Mouse (Mus musculus): ENCODE data around the gene Camsap3. TPM values are rescaled to one million over a fixed set of nuclear protein-coding genes. Genes with fewer than 3 reads are reported as not detected.

Gene Camsap3
- 25.9 and 32.5 TPM in 2 replicates for polyA plus RNA-seq (2014; fragmentation: Nextera tagmentation; extraction: Ambion mirVana)

DNA sequence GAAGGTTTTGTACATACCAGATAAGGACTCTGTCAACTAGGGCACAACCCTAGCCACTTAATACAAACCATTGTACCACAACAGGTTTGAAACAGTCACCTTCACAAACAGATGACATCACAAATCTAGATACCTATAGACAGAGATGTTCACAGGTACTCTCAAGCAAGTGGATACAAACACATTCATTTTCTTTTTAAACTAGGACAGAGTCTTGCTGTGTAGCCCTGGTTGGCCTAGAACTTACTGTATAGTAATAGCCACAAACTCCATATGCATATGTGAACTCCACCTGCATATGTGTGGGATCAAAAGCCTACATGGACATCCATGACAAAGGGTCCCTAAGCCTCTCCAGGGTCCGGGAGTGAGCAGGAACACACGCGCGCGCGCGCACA is at the start of gene Camsap3:
Gene Camsap3, plus strand, starts transcription at position 301 of the 398 bp plus-strand sequence.
- H3K36me3 ChIP-seq (ENCODE audit: control insufficient read depth, insufficient read depth, low read length) = no peaks in the 10 kb centered on the region
- H3K9me3 ChIP-seq (replicated peaks; ENCODE audit: control insufficient read depth, low read length) = no peaks in the 10 kb centered on the region
- peak within 1 kb of the TSS; percentile 80 for H3K27ac ChIP-seq (ENCODE audit: low read depth, low read length)
- no peak for DNase-seq (ENCODE audit: low spot score)
- peak within 1 kb of the TSS; percentile 80 for H3K4me2 ChIP-seq (ENCODE audit: low read length)
- no peak for ATAC-seq
- H3K4me1 ChIP-seq (ENCODE audit: control insufficient read depth, insufficient read depth, low read length) = no peaks in the 10 kb centered on the region
- no peaks in the 10 kb centered on the region for H3K27me3 ChIP-seq (replicated peaks; ENCODE audit: control insufficient read depth, insufficient read depth, low read length)
- 0% methylated on average over 1 of the region's 7 CpGs for WGBS
- H3K9ac ChIP-seq (ENCODE audit: low read length) = peak within 1 kb of the TSS; percentile 87
- H3K4me3 ChIP-seq (ENCODE audit: low read depth, low read length) = peak within 1 kb of the TSS; percentile 90

DNA sequence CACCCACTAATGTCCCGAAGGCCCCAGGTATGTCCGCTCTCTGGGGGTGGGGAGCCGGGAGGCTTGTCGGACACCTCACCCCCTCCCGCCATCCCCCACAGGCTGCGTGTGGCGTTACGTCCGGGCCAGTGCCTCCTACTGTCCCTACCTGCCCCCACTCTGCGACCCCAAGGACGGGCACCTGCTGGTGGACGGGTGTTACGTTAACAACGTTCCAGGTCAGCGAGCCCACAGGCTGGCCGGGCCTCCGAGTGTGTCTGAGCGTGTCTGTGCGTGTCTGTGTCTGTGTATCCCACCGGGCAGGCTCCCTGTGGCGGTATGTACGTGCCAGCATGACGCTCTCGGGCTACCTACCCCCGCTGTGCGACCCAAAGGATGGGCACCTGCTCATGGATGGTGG is 49.4 kb upstream of the Camsap3 start:
- Histone ChIP-seq H3K27ac (ENCODE audit: low read depth, low read length) (no peak overlapping the region), H3K9me3 (replicated peaks; ENCODE audit: control insufficient read depth, low read length) (no peaks in the 10 kb centered on the region), H3K4me3 (ENCODE audit: low read depth, low read length) (no peak overlapping the region), H3K4me2 (ENCODE audit: low read length) (no peak overlapping the region), H3K9ac (ENCODE audit: low read length) (no peak overlapping the region), H3K27me3 (replicated peaks; ENCODE audit: control insufficient read depth, insufficient read depth, low read length) (no peaks in the 10 kb centered on the region), H3K4me1 (ENCODE audit: control insufficient read depth, insufficient read depth, low read length) (no peaks in the 10 kb centered on the region), H3K36me3 (ENCODE audit: control insufficient read depth, insufficient read depth, low read length) (peaks cover 53% of the 10 kb centered on the region)
- 93% methylated on average over 26 of the region's 26 CpGs for WGBS
- ATAC-seq = no peak
- no peak for DNase-seq (ENCODE audit: low spot score)

DNA sequence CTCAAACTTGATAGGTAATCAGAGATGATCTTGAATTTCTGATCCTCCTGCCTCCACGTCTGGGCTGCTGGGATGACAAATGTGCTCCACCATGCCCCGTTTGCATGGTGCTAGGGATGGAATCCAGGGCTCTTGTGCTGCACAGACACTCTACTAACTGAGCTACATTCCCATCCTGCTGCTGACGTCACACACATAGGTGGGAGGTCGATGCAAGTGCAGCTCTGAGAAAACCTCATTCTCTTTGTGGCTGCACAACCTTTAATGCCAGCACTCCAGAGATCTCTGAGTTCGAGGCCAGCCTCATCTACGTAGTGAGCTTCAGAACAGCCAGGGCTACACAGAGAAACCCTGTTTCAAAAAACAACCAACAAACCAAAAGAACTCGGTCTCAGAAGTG is 47.9 kb upstream of the Camsap3 start:
- no peaks in the 10 kb centered on the region for H3K9me3 ChIP-seq (replicated peaks; ENCODE audit: control insufficient read depth, low read length)
- H3K36me3 ChIP-seq (ENCODE audit: control insufficient read depth, insufficient read depth, low read length) = peaks cover 49% of the 10 kb centered on the region
- H3K4me3 ChIP-seq (ENCODE audit: low read depth, low read length) = no peak overlapping the region
- 84% methylated on average over 7 of the region's 7 CpGs for WGBS
- H3K27me3 ChIP-seq (replicated peaks; ENCODE audit: control insufficient read depth, insufficient read depth, low read length) = no peaks in the 10 kb centered on the region
- DNase-seq (ENCODE audit: low spot score) = no peak
- H3K27ac ChIP-seq (ENCODE audit: low read depth, low read length) = no peak overlapping the region
- no peak overlapping the region for H3K4me2 ChIP-seq (ENCODE audit: low read length)
- H3K4me1 ChIP-seq (ENCODE audit: control insufficient read depth, insufficient read depth, low read length) = no peaks in the 10 kb centered on the region
- ATAC-seq = no peak
- no peak overlapping the region for H3K9ac ChIP-seq (ENCODE audit: low read length)

DNA sequence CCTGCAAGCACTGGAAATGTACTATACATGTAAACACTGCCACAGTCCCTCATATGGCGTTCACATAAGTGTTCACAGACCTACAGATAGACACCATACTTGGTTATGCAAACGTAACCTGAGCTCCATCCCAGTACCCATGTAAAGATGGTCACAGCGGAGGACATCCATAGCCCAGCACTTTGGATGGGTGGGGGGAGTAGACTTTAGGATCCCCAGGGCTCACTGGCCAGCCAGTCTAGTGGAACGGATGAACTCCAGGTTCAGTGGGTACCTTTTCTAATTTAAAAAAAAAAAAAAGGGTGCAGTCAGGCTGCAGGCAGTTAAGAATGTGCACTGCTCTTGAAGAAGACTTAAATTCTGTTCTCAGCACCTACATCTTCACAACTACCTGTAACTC is 47.0 kb upstream of the Camsap3 start:
- H3K9ac ChIP-seq (ENCODE audit: low read length) = no peak overlapping the region
- no peaks in the 10 kb centered on the region for H3K9me3 ChIP-seq (replicated peaks; ENCODE audit: control insufficient read depth, low read length)
- H3K4me1 ChIP-seq (ENCODE audit: control insufficient read depth, insufficient read depth, low read length) = no peaks in the 10 kb centered on the region
- ATAC-seq (no peak), DNase-seq (ENCODE audit: low spot score) (no peak)
- H3K27me3 ChIP-seq (replicated peaks; ENCODE audit: control insufficient read depth, insufficient read depth, low read length) = no peaks in the 10 kb centered on the region
- H3K4me2 ChIP-seq (ENCODE audit: low read length) = no peak overlapping the region
- no peak overlapping the region for H3K4me3 ChIP-seq (ENCODE audit: low read depth, low read length)
- peaks cover 58% of the 10 kb centered on the region for H3K36me3 ChIP-seq (ENCODE audit: control insufficient read depth, insufficient read depth, low read length)
- 90% methylated on average over 4 of the region's 4 CpGs for WGBS
- no peak overlapping the region for H3K27ac ChIP-seq (ENCODE audit: low read depth, low read length)

DNA sequence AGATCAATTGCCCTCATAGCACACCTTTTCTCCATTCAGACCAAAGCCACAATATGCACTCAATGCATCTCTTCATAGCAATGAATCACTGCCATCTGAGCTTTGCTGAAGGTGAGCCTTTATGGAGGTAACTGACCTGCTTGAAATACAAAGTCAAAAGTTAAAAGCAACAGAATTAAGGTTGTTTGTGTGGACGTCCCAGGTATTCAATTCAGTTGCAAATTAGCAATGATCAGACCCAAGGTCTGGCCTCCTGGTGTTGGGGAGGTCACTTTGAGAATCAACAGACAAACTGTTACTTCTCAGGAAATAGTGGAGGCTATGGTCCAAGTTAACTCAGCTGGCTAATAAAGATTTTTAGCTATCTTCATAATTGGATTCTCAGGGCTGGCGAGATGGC is 40.6 kb upstream of the Camsap3 start:
- H3K4me3 ChIP-seq (ENCODE audit: low read depth, low read length) = no peak overlapping the region
- H3K36me3 ChIP-seq (ENCODE audit: control insufficient read depth, insufficient read depth, low read length) = peaks cover 22% of the 10 kb centered on the region
- ATAC-seq (no peak), DNase-seq (ENCODE audit: low spot score) (no peak)
- no peak overlapping the region for H3K27ac ChIP-seq (ENCODE audit: low read depth, low read length)
- no peaks in the 10 kb centered on the region for H3K4me1 ChIP-seq (ENCODE audit: control insufficient read depth, insufficient read depth, low read length)
- no peaks in the 10 kb centered on the region for H3K9me3 ChIP-seq (replicated peaks; ENCODE audit: control insufficient read depth, low read length)
- WGBS = 79% methylated on average over 2 of the region's 2 CpGs
- H3K4me2 ChIP-seq (ENCODE audit: low read length) = no peak overlapping the region
- no peak overlapping the region for H3K9ac ChIP-seq (ENCODE audit: low read length)
- no peaks in the 10 kb centered on the region for H3K27me3 ChIP-seq (replicated peaks; ENCODE audit: control insufficient read depth, insufficient read depth, low read length)

DNA sequence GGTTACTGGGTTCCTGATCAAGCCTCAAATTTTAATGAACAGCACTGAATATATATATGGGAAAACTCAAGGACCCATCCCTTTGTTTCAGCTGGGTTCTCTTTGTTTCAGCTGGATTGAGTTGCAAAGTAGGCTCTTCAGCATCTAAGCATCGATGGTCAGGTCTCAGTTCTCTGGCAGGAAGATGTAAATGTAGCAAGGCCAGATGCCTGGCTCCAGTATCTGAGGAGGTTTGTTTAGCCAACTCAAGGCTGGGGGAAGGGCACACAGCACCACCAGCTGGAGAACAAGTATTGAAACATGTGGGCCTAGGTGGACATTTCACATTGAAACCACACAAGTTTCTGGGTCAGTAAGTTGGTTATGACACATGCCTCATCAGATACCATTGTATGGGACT is 34.9 kb upstream of the Camsap3 start:
- Histone ChIP-seq H3K27ac (ENCODE audit: low read depth, low read length) (no peak overlapping the region), H3K4me3 (ENCODE audit: low read depth, low read length) (no peak overlapping the region), H3K36me3 (ENCODE audit: control insufficient read depth, insufficient read depth, low read length) (no peaks in the 10 kb centered on the region), H3K4me1 (ENCODE audit: control insufficient read depth, insufficient read depth, low read length) (no peaks in the 10 kb centered on the region), H3K9ac (ENCODE audit: low read length) (no peak overlapping the region), H3K4me2 (ENCODE audit: low read length) (no peak overlapping the region), H3K9me3 (replicated peaks; ENCODE audit: control insufficient read depth, low read length) (no peaks in the 10 kb centered on the region), H3K27me3 (replicated peaks; ENCODE audit: control insufficient read depth, insufficient read depth, low read length) (no peaks in the 10 kb centered on the region)
- DNase-seq (ENCODE audit: low spot score) = no peak
- 85% methylated on average over 1 of the region's 1 CpGs for WGBS
- ATAC-seq = no peak

DNA sequence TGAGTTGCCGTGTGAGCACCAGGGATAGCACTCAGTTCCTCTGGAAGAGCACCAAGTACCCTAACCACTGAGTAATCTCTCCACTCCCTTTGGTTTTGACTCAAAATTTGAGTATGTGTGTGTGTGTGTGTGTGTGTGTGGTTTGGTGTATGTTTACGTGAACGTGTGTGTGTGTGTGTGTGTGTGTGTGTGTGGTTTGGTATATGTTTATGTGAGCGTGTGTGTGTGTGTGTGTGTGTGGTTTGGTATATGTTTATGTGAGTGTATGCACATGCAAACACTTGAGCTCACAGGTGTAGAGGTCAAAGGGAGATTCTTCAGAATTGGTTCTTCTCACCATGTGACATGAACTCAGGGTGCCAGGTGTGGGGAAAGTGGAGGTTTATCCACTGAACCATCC is 31.0 kb upstream of the Camsap3 start:
- Histone ChIP-seq H3K4me1 (ENCODE audit: control insufficient read depth, insufficient read depth, low read length) (no peaks in the 10 kb centered on the region), H3K27me3 (replicated peaks; ENCODE audit: control insufficient read depth, insufficient read depth, low read length) (no peaks in the 10 kb centered on the region), H3K4me3 (ENCODE audit: low read depth, low read length) (no peak overlapping the region), H3K9me3 (replicated peaks; ENCODE audit: control insufficient read depth, low read length) (no peaks in the 10 kb centered on the region), H3K27ac (ENCODE audit: low read depth, low read length) (no peak overlapping the region), H3K36me3 (ENCODE audit: control insufficient read depth, insufficient read depth, low read length) (no peaks in the 10 kb centered on the region), H3K4me2 (ENCODE audit: low read length) (no peak overlapping the region), H3K9ac (ENCODE audit: low read length) (no peak overlapping the region)
- WGBS = 68% methylated on average over 4 of the region's 4 CpGs
- ATAC-seq (peak; percentile 80), DNase-seq (ENCODE audit: low spot score) (no peak)

DNA sequence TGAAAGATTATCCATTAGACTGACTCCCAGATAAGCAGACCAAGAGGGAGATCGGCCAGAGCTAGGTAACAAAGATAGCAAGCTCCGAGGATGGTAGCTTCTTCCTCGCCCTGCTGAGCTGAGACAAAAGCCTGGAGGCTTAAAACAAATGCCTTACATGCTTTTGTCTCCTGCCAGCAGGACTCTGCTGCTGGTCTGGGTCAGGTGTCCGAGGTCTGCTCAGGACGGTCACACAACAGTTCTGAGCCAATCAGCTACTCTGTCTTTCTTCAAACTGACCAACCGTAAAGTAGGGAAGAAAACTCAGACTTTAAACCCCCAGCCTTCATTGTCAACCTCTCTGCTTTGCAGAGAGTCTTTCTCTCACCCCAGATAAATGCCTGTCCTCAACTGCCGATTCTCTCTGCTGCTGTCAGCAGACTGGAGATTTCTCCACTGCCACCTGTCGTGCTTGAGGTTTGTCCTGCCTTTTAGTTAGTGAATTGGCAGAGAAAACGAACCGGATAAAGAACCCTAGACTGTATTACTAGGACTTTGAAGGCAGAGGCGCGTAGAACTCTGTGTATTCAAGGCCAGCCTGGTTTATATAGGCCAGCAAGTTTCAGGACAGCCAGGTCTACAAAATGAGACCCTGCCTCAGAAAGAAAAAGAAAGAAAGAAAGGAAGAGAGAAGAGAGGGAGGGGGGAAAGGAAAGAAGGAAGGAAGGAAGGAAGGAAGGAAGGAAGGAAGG is 19.3 kb upstream of the Camsap3 start, which contains the start of gene C330021F23Rik:
Gene C330021F23Rik, plus strand, starts transcription at position 350 of the 731 bp plus-strand sequence.
- H3K4me3 ChIP-seq (ENCODE audit: low read depth, low read length) = no peak within 1 kb of the TSS
- DNase-seq (ENCODE audit: low spot score) = peak; percentile 24

DNA sequence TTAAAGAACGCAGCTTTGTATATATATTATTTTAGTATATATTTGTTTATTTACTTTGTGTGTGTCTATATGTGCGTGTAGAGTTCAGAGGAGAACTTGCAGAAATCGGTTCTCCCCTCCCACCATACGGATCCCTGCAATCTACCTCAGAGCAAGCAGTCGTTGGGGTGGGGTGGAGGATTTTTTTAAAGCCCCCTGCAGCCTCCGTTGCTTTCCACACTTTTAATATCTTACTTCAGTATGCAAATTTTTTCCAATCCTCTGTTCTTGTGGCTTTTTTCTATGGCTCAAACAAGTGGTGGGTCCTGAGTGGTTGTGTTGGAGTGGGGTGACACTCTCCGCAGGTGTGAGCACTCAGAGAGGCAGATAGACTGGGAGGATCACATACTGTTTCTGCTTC is 18.7 kb upstream of the Camsap3 start:
- no peak overlapping the region for H3K27ac ChIP-seq (ENCODE audit: low read depth, low read length)
- H3K4me1 ChIP-seq (ENCODE audit: control insufficient read depth, insufficient read depth, low read length) = no peaks in the 10 kb centered on the region
- DNase-seq (ENCODE audit: low spot score) = no peak
- H3K27me3 ChIP-seq (replicated peaks; ENCODE audit: control insufficient read depth, insufficient read depth, low read length) = no peaks in the 10 kb centered on the region
- no peaks in the 10 kb centered on the region for H3K36me3 ChIP-seq (ENCODE audit: control insufficient read depth, insufficient read depth, low read length)
- ATAC-seq = no peak
- no peak overlapping the region for H3K4me3 ChIP-seq (ENCODE audit: low read depth, low read length)
- no peaks in the 10 kb centered on the region for H3K9me3 ChIP-seq (replicated peaks; ENCODE audit: control insufficient read depth, low read length)
- H3K4me2 ChIP-seq (ENCODE audit: low read length) = peak overlapping the region; percentile 35; the same call in 1 of the 2 replicates
- WGBS = 3% methylated on average over 7 of the region's 7 CpGs
- H3K9ac ChIP-seq (ENCODE audit: low read length) = no peak overlapping the region

More for the DNA sequence above, 19.3 kb upstream of the Camsap3 start, which contains the start of gene C330021F23Rik:
- no peak within 1 kb of the TSS for H3K27ac ChIP-seq (ENCODE audit: low read depth, low read length)
- H3K9me3 ChIP-seq (replicated peaks; ENCODE audit: control insufficient read depth, low read length) = no peaks in the 10 kb centered on the region
- no peaks in the 10 kb centered on the region for H3K4me1 ChIP-seq (ENCODE audit: control insufficient read depth, insufficient read depth, low read length)
- H3K36me3 ChIP-seq (ENCODE audit: control insufficient read depth, insufficient read depth, low read length) = no peaks in the 10 kb centered on the region
- under 1% methylated on average over 12 of the region's 12 CpGs for WGBS
- H3K9ac ChIP-seq (ENCODE audit: low read length) = peak within 1 kb of the TSS; percentile 10; the same call in 1 of the 2 replicates
- ATAC-seq = no peak
- H3K4me2 ChIP-seq (ENCODE audit: low read length) = peak within 1 kb of the TSS; percentile 35
- H3K27me3 ChIP-seq (replicated peaks; ENCODE audit: control insufficient read depth, insufficient read depth, low read length) = no peaks in the 10 kb centered on the region

Measured in forebrain, embryonic 14.5 days (tissue).